Mouse (Mus musculus) kidney, embryonic 14.5 days (tissue): Measurements from ENCODE around the gene Ephx4. TPM values are rescaled to one million over a fixed set of nuclear protein-coding genes. Genes with fewer than 3 reads are reported as not detected.

Source experiments
- ATAC-seq: fragments of 200-750 bp; cut with Nextera tagmentation; 2 replicates; pipeline ENCODE4 v1.8.0; 2017; ENCODE audit warnings: moderate number of reproducible peaks, mild to moderate bottlenecking, moderate TSS enrichment, moderate library complexity; ENCODE audit not compliant: low FRiP score, low TSS enrichment
- H3K27ac ChIP-seq: fragments of 300-500 bp; sonication (generic); 2 replicates; pipeline ENCODE4 v1.5.1; 2014; ENCODE audit warnings: low read depth, mild to moderate bottlenecking, low read length, moderate library complexity, mixed read lengths
- H3K27me3 ChIP-seq: fragments of 300-500 bp; sonication (generic); 2 replicates; pipeline ENCODE4 v1.6.1; 2014; ENCODE audit warnings: mild to moderate bottlenecking, low read length; ENCODE audit not compliant: control insufficient read depth, insufficient read depth
- H3K36me3 ChIP-seq: fragments of 300-500 bp; sonication (generic); 2 replicates; pipeline ENCODE4 v1.6.1; 2014; ENCODE audit warnings: low read length, mixed read lengths; ENCODE audit not compliant: control insufficient read depth, insufficient read depth
- H3K4me1 ChIP-seq: fragments of 300-500 bp; sonication (generic); 2 replicates; pipeline ENCODE4 v1.6.1; 2014; ENCODE audit warnings: low read length, mixed read lengths; ENCODE audit not compliant: control insufficient read depth, insufficient read depth
- H3K4me2 ChIP-seq: fragments of 300-500 bp; sonication (generic); replicated peaks from 2 replicates; pipeline ENCODE4 v1.6.1; 2014; ENCODE audit warnings: low read depth, mild to moderate bottlenecking, low read length
- H3K4me3 ChIP-seq: fragments of 300-500 bp; sonication (generic); 2 replicates; pipeline ENCODE4 v1.5.1; 2014; ENCODE audit warnings: mild to moderate bottlenecking, low read length
- H3K9ac ChIP-seq: fragments of 300-500 bp; sonication (generic); 2 replicates; pipeline ENCODE4 v1.6.1; 2014; ENCODE audit warnings: low read depth, mild to moderate bottlenecking, low read length, moderate library complexity
- H3K9me3 ChIP-seq: fragments of 300-500 bp; sonication (generic); 2 replicates; pipeline ENCODE4 v1.6.1; 2016; ENCODE audit warnings: low read length; ENCODE audit not compliant: control insufficient read depth
- WGBS: fragments of 180-500 bp; shearing (Covaris S2); extraction: QIAGEN DNeasy Blood & Tissue Kit; methylation state at CpG from one replicate; pipeline ENCODE4 v1.1.7; 2014; 5-methylcytosine and 5-hydroxymethylcytosine counted together
- polyA plus RNA-seq: library from polyadenylated mRNA; unstranded; fragments of >200 nt; fragmentation: Nextera tagmentation; extraction: Ambion mirVana; gene quantifications from 2 replicates; pipeline ENCODE4 v1.2.1, GENCODE M21; 2014

The Ephx4 gene
- polyA plus RNA-seq, 1 experiment from 2014 or later, result 2.7 TPM

- no peak for ATAC-seq
- 85% methylated on average over 5 of the region's 5 CpGs for WGBS
These were observed 39.3 kb downstream of the Ephx4 start for GRCm38 (mm10) chr5:107441881-107442280.

GRCm38 (mm10) chr5:107444251-107444650 is 41.7 kb downstream of the Ephx4 start:
- Histone ChIP-seq H3K9me3 (no peaks in the 10 kb centered on the region), H3K27ac (no peak overlapping the region), H3K4me2 (no peak overlapping the region), H3K9ac (no peak overlapping the region), H3K4me1 (no peaks in the 10 kb centered on the region), H3K4me3 (no peak overlapping the region), H3K27me3 (no peaks in the 10 kb centered on the region), H3K36me3 (no peaks in the 10 kb centered on the region)
- WGBS, result 91% methylated on average over 4 of the region's 4 CpGs
- no peak for ATAC-seq

More at GRCm38 (mm10) chr5:107441881-107442280, 39.3 kb downstream of the Ephx4 start:
- H3K9ac ChIP-seq, result no peak overlapping the region
- H3K4me1 ChIP-seq, result no peaks in the 10 kb centered on the region
- H3K27me3 ChIP-seq, result no peaks in the 10 kb centered on the region
- H3K9me3 ChIP-seq, result no peaks in the 10 kb centered on the region
- H3K36me3 ChIP-seq, result no peaks in the 10 kb centered on the region
- H3K4me3 ChIP-seq, result no peak overlapping the region
- no peak overlapping the region for H3K27ac ChIP-seq
- no peak overlapping the region for H3K4me2 ChIP-seq

GRCm38 (mm10) chr5:107447977-107448376 is 45.4 kb downstream of the Ephx4 start:
- 85% methylated on average over 4 of the region's 4 CpGs for WGBS
- H3K9me3 ChIP-seq, result no peaks in the 10 kb centered on the region
- no peak overlapping the region for H3K9ac ChIP-seq
- no peak overlapping the region for H3K27ac ChIP-seq
- H3K27me3 ChIP-seq, result no peaks in the 10 kb centered on the region
- no peaks in the 10 kb centered on the region for H3K4me1 ChIP-seq
- H3K36me3 ChIP-seq, result 0 out of 2 replicates have a peak, but pooled peaks cover 4% of the 10 kb centered on the region
- H3K4me3 ChIP-seq, result no peak overlapping the region
- no peak overlapping the region for H3K4me2 ChIP-seq
- no peak for ATAC-seq

GRCm38 (mm10) chr5:107448784-107449183 is 46.2 kb downstream of the Ephx4 start:
- no peaks in the 10 kb centered on the region for H3K4me1 ChIP-seq
- no peak overlapping the region for H3K4me3 ChIP-seq
- H3K36me3 ChIP-seq, result 0 out of 2 replicates have a peak, but pooled peaks cover 4% of the 10 kb centered on the region
- H3K27ac ChIP-seq, result no peak overlapping the region
- ATAC-seq, result no peak
- H3K4me2 ChIP-seq, result no peak overlapping the region
- H3K9ac ChIP-seq, result no peak overlapping the region
- no peaks in the 10 kb centered on the region for H3K9me3 ChIP-seq
- no peaks in the 10 kb centered on the region for H3K27me3 ChIP-seq
- WGBS, result 94% methylated on average over 4 of the region's 4 CpGs

GRCm38 (mm10) chr5:107449620-107450019 is 47.1 kb downstream of the Ephx4 start:
- no peak for ATAC-seq
- Histone ChIP-seq H3K27me3 (no peaks in the 10 kb centered on the region), H3K4me1 (no peaks in the 10 kb centered on the region), H3K4me3 (no peak overlapping the region), H3K9me3 (no peaks in the 10 kb centered on the region), H3K4me2 (no peak overlapping the region), H3K36me3 (0 out of 2 replicates have a peak, but pooled peaks cover 4% of the 10 kb centered on the region), H3K27ac (no peak overlapping the region), H3K9ac (no peak overlapping the region)
- WGBS, result 91% methylated on average over 5 of the region's 5 CpGs

GRCm38 (mm10) chr5:107450299-107450698 is 47.8 kb downstream of the Ephx4 start:
- no peak for ATAC-seq
- H3K27me3 ChIP-seq, result no peaks in the 10 kb centered on the region
- 97% methylated on average over 5 of the region's 5 CpGs for WGBS
- H3K27ac ChIP-seq, result no peak overlapping the region
- no peaks in the 10 kb centered on the region for H3K9me3 ChIP-seq
- no peak overlapping the region for H3K9ac ChIP-seq
- 0 out of 2 replicates have a peak, but pooled peaks cover 4% of the 10 kb centered on the region for H3K36me3 ChIP-seq
- no peak overlapping the region for H3K4me3 ChIP-seq
- H3K4me2 ChIP-seq, result no peak overlapping the region
- no peaks in the 10 kb centered on the region for H3K4me1 ChIP-seq

GRCm38 (mm10) chr5:107462147-107463076 is 59.9 kb downstream of the Ephx4 start:
- H3K4me1 ChIP-seq, result no peaks in the 10 kb centered on the region
- H3K9me3 ChIP-seq, result no peaks in the 10 kb centered on the region
- no peak overlapping the region for H3K9ac ChIP-seq
- no peak for ATAC-seq
- peaks cover 4% of the 10 kb centered on the region; the same call in 1 of the 2 replicates for H3K36me3 ChIP-seq
- H3K4me2 ChIP-seq, result no peak overlapping the region
- H3K27ac ChIP-seq, result no peak overlapping the region
- 90% methylated on average over 4 of the region's 4 CpGs for WGBS
- no peaks in the 10 kb centered on the region for H3K27me3 ChIP-seq
- H3K4me3 ChIP-seq, result no peak overlapping the region

- no peaks in the 10 kb centered on the region for H3K4me1 ChIP-seq
- 68% methylated on average over 5 of the region's 5 CpGs for WGBS
- H3K9me3 ChIP-seq, result no peaks in the 10 kb centered on the region
- no peak overlapping the region for H3K27ac ChIP-seq
- ATAC-seq, result no peak
- peaks cover 4% of the 10 kb centered on the region; the same call in 1 of the 2 replicates for H3K36me3 ChIP-seq
- H3K27me3 ChIP-seq, result no peaks in the 10 kb centered on the region
- no peak overlapping the region for H3K9ac ChIP-seq
- H3K4me3 ChIP-seq, result no peak overlapping the region
- no peak overlapping the region for H3K4me2 ChIP-seq
These were observed 64.0 kb downstream of the Ephx4 start for GRCm38 (mm10) chr5:107466501-107466900.

- H3K27me3 ChIP-seq, result no peaks in the 10 kb centered on the region
- H3K9me3 ChIP-seq, result no peaks in the 10 kb centered on the region
- 91% methylated on average over 4 of the region's 4 CpGs for WGBS
- no peak overlapping the region for H3K4me3 ChIP-seq
- H3K27ac ChIP-seq, result no peak overlapping the region
- no peak for ATAC-seq
- 0 out of 2 replicates have a peak, but pooled peaks cover 3% of the 10 kb centered on the region for H3K36me3 ChIP-seq
- no peak overlapping the region for H3K4me2 ChIP-seq
- no peaks in the 10 kb centered on the region for H3K4me1 ChIP-seq
- no peak overlapping the region for H3K9ac ChIP-seq
These were observed 64.6 kb downstream of the Ephx4 start for GRCm38 (mm10) chr5:107467098-107467497.
